Mouse (Mus musculus) thymus, adult 2 months (tissue): Measurements from ENCODE around the gene Gm49361. TPM values are rescaled to one million over a fixed set of nuclear protein-coding genes. Genes with fewer than 3 reads are reported as not detected.
A peak's percentile ranks its signal among the peaks of the same experiment; 100 is the strongest.

Source experiments
- DNase-seq: peaks from one replicate; pipeline ENCODE4 v3.0.0; 2021
- H3K27ac ChIP-seq: fragments of 200-500 bp; 2 replicates; pipeline ENCODE4 v1.5.1; 2012; ENCODE audit warnings: low read length, control low read depth; ENCODE audit not compliant: control insufficient read depth, insufficient read depth
- H3K27me3 ChIP-seq: fragments of 200-500 bp; 2 replicates; pipeline ENCODE4 v1.6.1; 2012; ENCODE audit warnings: mild to moderate bottlenecking, low read length, moderate library complexity, mixed read lengths; ENCODE audit not compliant: control insufficient read depth, insufficient read depth
- H3K36me3 ChIP-seq: fragments of 200-500 bp; 2 replicates; pipeline ENCODE4 v1.6.1; 2012; ENCODE audit warnings: mild to moderate bottlenecking, low read length, moderate library complexity; ENCODE audit not compliant: control insufficient read depth, insufficient read depth
- H3K4me1 ChIP-seq: fragments of 200-500 bp; replicated peaks from 2 replicates; pipeline ENCODE4 v1.6.1; 2012; ENCODE audit warnings: low read length; ENCODE audit not compliant: control insufficient read depth, insufficient read depth
- H3K4me3 ChIP-seq: fragments of 200-500 bp; 2 replicates; pipeline ENCODE4 v1.5.1; 2012; ENCODE audit warnings: mild to moderate bottlenecking, low read length, control low read depth, moderate library complexity; ENCODE audit not compliant: control insufficient read depth, insufficient read depth
- CTCF ChIP-seq: fragments of 200-500 bp; IDR thresholded peaks from 2 replicates; pipeline ENCODE4 v1.5.1; 2012; ENCODE audit warnings: mild to moderate bottlenecking, control low read depth, low read length, moderate library complexity, borderline replicate concordance; ENCODE audit not compliant: control insufficient read depth, poor library complexity, insufficient read depth; ENCODE audit errors: extremely low read depth
- POLR2A ChIP-seq: fragments of 200-500 bp; IDR thresholded peaks from 2 replicates; pipeline ENCODE4 v1.6.1; 2012; ENCODE audit warnings: mild to moderate bottlenecking, low read length, control low read depth, moderate library complexity; ENCODE audit not compliant: control insufficient read depth, poor library complexity, insufficient read depth; ENCODE audit errors: extremely low read depth
- WGBS: fragments of 180-500 bp; shearing (Covaris S2); methylation state at CpG from one replicate; pipeline ENCODE4 v1.1.7; 2018; 5-methylcytosine and 5-hydroxymethylcytosine counted together
- polyA plus RNA-seq: library from polyadenylated mRNA; depleted of rRNA; stranded (reverse); fragments of >200 nt; gene quantifications from 2 replicates; pipeline ENCODE4 v1.2.3, GENCODE M21; 2012

Gene Gm49361
- polyA plus RNA-seq, 1 experiment = not detected

- no peaks in the 10 kb centered on the region for H3K27me3 ChIP-seq
- no peak overlapping the region for H3K4me3 ChIP-seq
- no peak for DNase-seq
- TF ChIP-seq CTCF (no peak), POLR2A (no peak)
- peaks cover 3% of the 10 kb centered on the region for H3K4me1 ChIP-seq
- 67% methylated on average over 2 of the region's 2 CpGs for WGBS
- no peak overlapping the region for H3K27ac ChIP-seq
- peaks cover 15% of the 10 kb centered on the region for H3K36me3 ChIP-seq
Measured at GRCm38 (mm10) chr14:57619487-57619886, 126.4 kb downstream of the Gm49361 start.

- TF ChIP-seq CTCF (no peak), POLR2A (no peak)
- DNase-seq = no peak
- no peak overlapping the region for H3K27ac ChIP-seq
Measured at GRCm38 (mm10) chr14:57617675-57618074, 128.2 kb downstream of the Gm49361 start.

GRCm38 (mm10) chr14:57616339-57616965, 129.5 kb downstream of the Gm49361 start:
- no peak overlapping the region for H3K27ac ChIP-seq
- no peaks in the 10 kb centered on the region for H3K27me3 ChIP-seq
- 24% methylated on average over 6 of the region's 6 CpGs for WGBS
- peaks cover 3% of the 10 kb centered on the region for H3K4me1 ChIP-seq
- TF ChIP-seq POLR2A = no peak
- no peak for TF ChIP-seq CTCF
- no peak for DNase-seq
- H3K36me3 ChIP-seq = peaks cover 4% of the 10 kb centered on the region; the same call in 1 of the 2 replicates
- H3K4me3 ChIP-seq = no peak overlapping the region

More at GRCm38 (mm10) chr14:57617675-57618074, 128.2 kb downstream of the Gm49361 start:
- Histone ChIP-seq H3K27me3 (no peaks in the 10 kb centered on the region), H3K36me3 (peaks cover 2% of the 10 kb centered on the region; the same call in 1 of the 2 replicates), H3K4me1 (peaks cover 3% of the 10 kb centered on the region), H3K4me3 (no peak overlapping the region)
- 95% methylated on average over 1 of the region's 1 CpGs for WGBS

- WGBS = 96% methylated on average over 6 of the region's 6 CpGs
- peaks cover 6% of the 10 kb centered on the region; the same call in 1 of the 2 replicates for H3K36me3 ChIP-seq
- H3K27me3 ChIP-seq = no peaks in the 10 kb centered on the region
- TF ChIP-seq POLR2A (no peak), CTCF (no peak)
- peak overlapping the region; percentile 4; the same call in 1 of the 2 replicates for H3K27ac ChIP-seq
- DNase-seq = no peak
- no peak overlapping the region for H3K4me3 ChIP-seq
- H3K4me1 ChIP-seq = peaks cover 3% of the 10 kb centered on the region
Measured at GRCm38 (mm10) chr14:57615828-57616227, 130.1 kb downstream of the Gm49361 start.

- no peak overlapping the region for H3K4me3 ChIP-seq
- H3K36me3 ChIP-seq = peaks cover 6% of the 10 kb centered on the region; the same call in 1 of the 2 replicates
- DNase-seq = no peak
- no peak overlapping the region for H3K27ac ChIP-seq
- no peaks in the 10 kb centered on the region for H3K27me3 ChIP-seq
- 70% methylated on average over 2 of the region's 2 CpGs for WGBS
- H3K4me1 ChIP-seq = peaks cover 3% of the 10 kb centered on the region; the same call in 1 of the 2 replicates
- TF ChIP-seq POLR2A = no peak
Measured at GRCm38 (mm10) chr14:57611034-57611433, 134.9 kb downstream of the Gm49361 start.

GRCm38 (mm10) chr14:57609816-57610329, 136.0 kb downstream of the Gm49361 start:
- H3K4me3 ChIP-seq = no peak overlapping the region
- DNase-seq = no peak
- no peaks in the 10 kb centered on the region for H3K27me3 ChIP-seq
- WGBS = 97% methylated on average over 4 of the region's 4 CpGs
- no peak overlapping the region for H3K27ac ChIP-seq
- H3K36me3 ChIP-seq = peaks cover 9% of the 10 kb centered on the region; the same call in 1 of the 2 replicates
- H3K4me1 ChIP-seq = no peaks in the 10 kb centered on the region
- TF ChIP-seq CTCF (no peak), POLR2A (no peak)
